Comparison of ENCODE assay signal across 8 mouse cellular contexts in the genomic region with DNA sequence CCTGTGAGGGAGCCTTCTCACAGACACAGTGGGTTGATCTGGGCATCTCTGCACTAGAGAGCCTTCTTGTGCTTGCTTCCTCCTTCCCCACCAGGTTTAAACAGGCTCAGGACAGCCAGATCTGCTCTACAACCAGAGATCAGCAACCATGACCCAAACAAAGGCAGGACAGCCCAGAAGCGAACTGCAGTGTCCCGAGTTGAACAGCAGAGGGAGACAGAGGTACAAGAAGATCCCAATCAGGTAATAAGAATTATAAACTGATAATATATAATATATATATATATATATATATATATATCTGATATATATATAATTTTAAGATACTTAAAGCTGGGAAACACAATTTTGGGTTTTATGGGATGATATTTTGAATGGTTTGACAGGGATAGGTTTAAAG. TPM values are rescaled to one million over a fixed set of nuclear protein-coding genes. Genes with fewer than 3 reads are reported as not detected.
DNase-seq lines count a peak whose midpoint lies in the region; ATAC-seq and TF ChIP-seq lines count a peak whose summit lies in the region.
"Had no signal": no experiment of that assay in that cellular context is flagged by ENCODE, and none has a peak within 500 bp of the region (broad histone marks: within the 10 kb centered on the region; RNA-seq: fewer than 3 reads in every experiment).

No protein-coding gene starts in this region.

- H3K9me3 ChIP-seq in intestine, postnatal 0 days (ENCODE audit: control insufficient read depth): no peaks in the 10 kb centered on the region
- H3K9me3 ChIP-seq in intestine, embryonic 15.5 days: no peaks in the 10 kb centered on the region

- no peak overlapping the region for H3K27ac ChIP-seq in intestine, postnatal 0 days (ENCODE audit: low read depth, low read length)
- no peak overlapping the region for H3K27ac ChIP-seq in intestine, embryonic 15.5 days

- no peaks in the 10 kb centered on the region for H3K36me3 ChIP-seq in intestine, postnatal 0 days (ENCODE audit: control insufficient read depth, insufficient read depth)
- H3K36me3 ChIP-seq in intestine, embryonic 15.5 days: no peaks in the 10 kb centered on the region

- TF ChIP-seq CTCF in intestine, postnatal 0 days (IDR thresholded peaks at IDR 0.05; ENCODE audit: low read depth): peak; percentile 68

- 0 out of 2 replicates have a peak, but pooled peaks cover 1% of the 10 kb centered on the region for H3K27me3 ChIP-seq in intestine, postnatal 0 days (replicated peaks; ENCODE audit: control insufficient read depth, insufficient read depth, low read length)
- H3K27me3 ChIP-seq in intestine, embryonic 15.5 days (replicated peaks): no peaks in the 10 kb centered on the region

- no peaks in the 10 kb centered on the region for H3K4me1 ChIP-seq in intestine, postnatal 0 days (replicated peaks; ENCODE audit: control insufficient read depth, insufficient read depth, low read length)
- no peaks in the 10 kb centered on the region for H3K4me1 ChIP-seq in intestine, embryonic 15.5 days (replicated peaks)

- 9% methylated on average over 2 of the region's 2 CpGs for WGBS in intestine, postnatal 0 days
- 3% methylated on average over 2 of the region's 2 CpGs for WGBS in intestine, embryonic 15.5 days

- no peak overlapping the region for H3K4me2 ChIP-seq in intestine, postnatal 0 days (replicated peaks; ENCODE audit: low read depth)
- no peak overlapping the region for H3K4me2 ChIP-seq in intestine, embryonic 15.5 days (replicated peaks)

- H3K9ac ChIP-seq in intestine, postnatal 0 days (ENCODE audit: low read depth, low read length): no peak overlapping the region
- H3K9ac ChIP-seq in intestine, embryonic 15.5 days: no peak overlapping the region

- DNase-seq in urinary bladder, postnatal 25 days (ENCODE audit: low spot score): peak; percentile 22
- no peak for DNase-seq in urinary bladder, postnatal 4 days (ENCODE audit: low spot score in 2 of 2)
- DNase-seq in brain, adult 2 months (ENCODE audit: low read depth, low spot score): peak; percentile 30
- DNase-seq in kidney, postnatal 25 days: peak; percentile 46 to 61
- peak; percentile 53 for DNase-seq in retina, postnatal 1 day

- ATAC-seq in intestine, postnatal 0 days: no peak
- ATAC-seq in intestine, embryonic 15.5 days: no peak

- H3K4me3 ChIP-seq in intestine, postnatal 0 days (ENCODE audit: low read depth, low read length): no peak overlapping the region
- no peak overlapping the region for H3K4me3 ChIP-seq in intestine, embryonic 15.5 days (replicated peaks)

RNA-seq across cellular contexts. Expression of a gene that starts 22.5 kb away (rescaled TPM):
- 18.1 and 38.6 TPM in 2 replicates for polyA plus RNA-seq in intestine, postnatal 0 days (2015; fragmentation: Nextera tagmentation; extraction: Ambion mirVana)
- polyA plus RNA-seq in intestine, embryonic 15.5 days (2015; fragmentation: Nextera tagmentation; extraction: Ambion mirVana): 272 and 461 TPM in 2 replicates
- polyA plus RNA-seq: lung, embryonic 16.5 days had no signal

RNA-seq across cellular contexts. Expression of a gene that starts 51.0 kb away (rescaled TPM):
- not detected in 2 replicates for polyA plus RNA-seq in intestine, postnatal 0 days (2015; fragmentation: Nextera tagmentation; extraction: Ambion mirVana)
- 1.0 and 1.4 TPM in 2 replicates for polyA plus RNA-seq in intestine, embryonic 15.5 days (2015; fragmentation: Nextera tagmentation; extraction: Ambion mirVana)
- polyA plus RNA-seq: lung, embryonic 16.5 days had no signal

RNA-seq across cellular contexts. Expression of a gene that starts 54.1 kb away (rescaled TPM):
- polyA plus RNA-seq in intestine, postnatal 0 days (2015; fragmentation: Nextera tagmentation; extraction: Ambion mirVana): 483 and 499 TPM in 2 replicates
- 958 and 978 TPM in 2 replicates for polyA plus RNA-seq in intestine, embryonic 15.5 days (2015; fragmentation: Nextera tagmentation; extraction: Ambion mirVana)

Comparison
In these comparisons a context has a peak if more than half of its experiments do, and no peak if none do; other contexts are left out.
1. DNase-seq: peak in urinary bladder, postnatal 25 days (single experiment), brain, adult 2 months (single experiment), kidney, postnatal 25 days (2 of 2) and retina, postnatal 1 day (single experiment); none in urinary bladder, postnatal 4 days (0 of 2).